Mouse (Mus musculus): Measurements from ENCODE around the gene Rnpep. TPM values are rescaled to one million over a fixed set of nuclear protein-coding genes. Genes with fewer than 3 reads are reported as not detected.
"Not testable (repeated sequence)": the region's sequence is repeated elsewhere in the genome, so short reads cannot be mapped to it uniquely, and the experiment has no call there.

Rnpep gene
- polyA plus RNA-seq, 1 experiment from 2014 or later = 94.1 TPM

DNA sequence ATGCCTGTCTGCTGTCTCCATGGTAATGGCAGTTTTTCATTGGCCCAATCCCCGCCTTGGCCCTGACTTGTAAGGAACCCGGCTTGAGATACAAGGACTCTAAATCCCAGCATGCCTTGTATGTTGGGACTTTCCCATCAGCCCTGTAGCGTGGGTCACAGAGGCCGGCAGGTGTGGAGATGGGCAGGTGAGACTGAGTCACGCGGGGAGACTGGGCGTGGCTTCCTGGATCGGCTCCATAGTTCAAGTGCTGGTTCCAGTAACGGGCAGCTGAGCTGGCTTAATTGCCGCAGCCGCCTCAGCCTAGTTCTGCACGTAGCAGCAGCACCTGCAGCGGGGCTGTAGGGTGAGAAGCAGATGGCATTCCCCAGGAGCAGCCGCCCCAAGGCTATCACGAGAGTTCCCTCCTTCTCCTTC is 35.4 kb downstream of the Rnpep start:
- ATAC-seq = peak; percentile 97
- peak overlapping the region; percentile 61 for H3K4me2 ChIP-seq (ENCODE audit: low read length)
- H3K9ac ChIP-seq (ENCODE audit: low read depth, low read length) = peak overlapping the region; percentile 65
- H3K4me1 ChIP-seq (ENCODE audit: control insufficient read depth, insufficient read depth, low read depth, low read length) = peaks cover 2% of the 10 kb centered on the region; the same call in 1 of the 2 replicates
- H3K27me3 ChIP-seq (replicated peaks; ENCODE audit: control insufficient read depth, insufficient read depth, low read length) = no peaks in the 10 kb centered on the region
- H3K9me3 ChIP-seq (ENCODE audit: control insufficient read depth, low read length) = no peaks in the 10 kb centered on the region
- H3K27ac ChIP-seq (ENCODE audit: low read depth, low read length) = peak overlapping the region; percentile 60; the same call in 1 of the 2 replicates
- 5% methylated on average over 15 of the region's 15 CpGs for WGBS
- peak overlapping the region; percentile 41 for H3K4me3 ChIP-seq (ENCODE audit: low read length)
- no peaks in the 10 kb centered on the region for H3K36me3 ChIP-seq (ENCODE audit: control insufficient read depth, insufficient read depth, low read length)

DNA sequence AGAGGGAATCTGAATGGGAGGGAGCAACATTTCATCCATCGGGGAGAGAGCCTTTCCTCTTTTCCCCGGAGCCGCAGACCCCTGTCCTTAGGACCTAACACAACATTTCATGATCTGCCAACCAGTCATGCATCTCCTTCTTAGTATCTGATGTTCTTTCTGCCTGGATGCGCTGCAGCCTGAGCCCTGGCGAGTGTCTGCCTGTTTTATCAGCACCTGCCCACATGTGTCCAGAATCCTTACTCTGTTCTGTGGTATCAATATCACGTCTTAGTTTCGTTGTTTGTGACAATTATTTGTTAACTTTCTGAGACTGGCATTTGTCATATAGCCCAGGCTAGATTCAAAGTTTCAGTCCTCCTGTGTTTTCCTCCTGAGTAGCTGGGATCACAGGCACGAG is 39.9 kb downstream of the Rnpep start:
- H3K4me3 ChIP-seq (ENCODE audit: low read length) = no peak overlapping the region
- no peak for ATAC-seq
- WGBS = 84% methylated on average over 8 of the region's 8 CpGs

DNA sequence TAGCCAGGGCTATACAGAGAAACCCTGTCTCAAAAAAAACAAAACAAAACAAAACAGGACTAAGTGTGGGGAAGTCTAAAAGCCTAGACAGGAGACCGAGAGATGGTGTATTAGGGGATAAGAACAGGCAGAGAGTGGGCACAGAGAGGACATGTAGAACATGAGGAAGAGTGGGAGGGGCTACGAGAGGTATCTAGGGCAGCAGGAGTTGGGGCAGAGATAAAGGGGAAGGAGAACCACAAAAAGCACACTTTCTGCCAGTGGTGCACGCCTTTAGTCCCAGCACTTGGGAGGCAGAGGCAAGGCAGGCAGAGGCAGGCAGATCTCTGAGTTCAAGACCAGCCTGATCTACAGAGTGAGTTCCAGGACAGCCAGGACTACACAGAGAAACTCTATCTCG is 43.7 kb downstream of the Rnpep start:
- not testable (repeated sequence) for H3K4me2 ChIP-seq (ENCODE audit: low read length); H3K4me3 ChIP-seq (ENCODE audit: low read length); H3K27me3 ChIP-seq (replicated peaks; ENCODE audit: control insufficient read depth, insufficient read depth, low read length); ATAC-seq; H3K27ac ChIP-seq (ENCODE audit: low read depth, low read length); H3K4me1 ChIP-seq (ENCODE audit: control insufficient read depth, insufficient read depth, low read depth, low read length); H3K9ac ChIP-seq (ENCODE audit: low read depth, low read length); H3K36me3 ChIP-seq (ENCODE audit: control insufficient read depth, insufficient read depth, low read length); H3K9me3 ChIP-seq (ENCODE audit: control insufficient read depth, low read length)
- WGBS = 90% methylated on average over 4 of the region's 4 CpGs

More for the DNA sequence above, 39.9 kb downstream of the Rnpep start:
- H3K9me3 ChIP-seq (ENCODE audit: control insufficient read depth, low read length) = no peaks in the 10 kb centered on the region
- peaks cover 2% of the 10 kb centered on the region; the same call in 1 of the 2 replicates for H3K4me1 ChIP-seq (ENCODE audit: control insufficient read depth, insufficient read depth, low read depth, low read length)
- no peaks in the 10 kb centered on the region for H3K36me3 ChIP-seq (ENCODE audit: control insufficient read depth, insufficient read depth, low read length)
- no peak overlapping the region for H3K4me2 ChIP-seq (ENCODE audit: low read length)
- no peaks in the 10 kb centered on the region for H3K27me3 ChIP-seq (replicated peaks; ENCODE audit: control insufficient read depth, insufficient read depth, low read length)
- H3K9ac ChIP-seq (ENCODE audit: low read depth, low read length) = no peak overlapping the region
- H3K27ac ChIP-seq (ENCODE audit: low read depth, low read length) = no peak overlapping the region

DNA sequence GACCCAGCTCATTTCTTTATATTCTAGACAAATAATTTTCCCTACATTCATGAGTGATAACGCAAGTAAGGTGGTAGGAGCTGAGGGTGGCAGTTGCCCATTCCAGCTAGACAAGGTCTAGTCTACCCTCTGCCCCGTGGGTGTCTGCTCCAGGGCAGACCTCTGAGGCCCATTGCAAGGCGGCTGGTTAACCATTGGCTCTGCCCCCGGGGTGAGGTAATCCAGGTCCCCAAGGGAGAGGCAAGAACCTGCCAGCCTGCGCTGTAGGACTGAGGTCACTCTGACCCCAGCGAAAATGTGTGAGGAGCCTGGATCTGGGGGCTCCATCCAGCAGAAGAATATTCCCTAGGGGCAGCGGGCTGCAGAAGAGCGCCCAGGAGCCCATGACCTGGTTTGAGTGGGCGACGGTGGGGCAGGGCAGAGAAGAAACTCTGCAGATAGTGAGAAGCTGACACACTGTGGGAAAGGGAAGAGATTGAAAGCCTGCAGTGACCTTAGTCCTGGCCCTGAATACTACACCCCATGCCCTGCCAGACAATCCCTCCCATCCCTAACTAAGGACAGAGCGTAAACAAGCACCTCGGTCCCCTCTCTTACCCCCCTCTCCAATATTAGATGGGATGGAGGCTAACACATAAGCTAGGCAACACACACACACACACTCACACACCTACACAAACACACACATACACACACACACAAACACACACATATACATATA is 46.6 kb downstream of the Rnpep start:
- no peaks in the 10 kb centered on the region for H3K9me3 ChIP-seq (ENCODE audit: control insufficient read depth, low read length)
- ATAC-seq = no peak

DNA sequence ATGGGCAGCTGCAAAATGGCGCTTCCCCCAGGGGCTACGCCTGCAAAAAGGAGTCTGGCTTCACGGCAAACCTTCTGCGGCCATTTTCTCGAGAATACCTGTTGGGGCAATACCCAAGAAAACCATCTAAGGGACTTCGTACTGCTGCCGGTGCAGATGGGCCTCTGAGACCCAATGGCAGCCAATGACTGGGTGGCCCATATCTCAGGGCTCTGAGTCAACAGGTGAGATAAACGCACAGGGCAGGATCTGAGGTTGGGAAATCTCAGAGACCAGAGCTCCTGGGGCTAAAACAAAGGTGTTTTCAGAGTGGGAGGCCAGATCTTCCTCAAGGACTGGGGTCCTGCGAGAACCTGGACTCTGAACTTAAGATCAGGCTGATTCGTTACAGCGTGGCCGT is 49.1 kb downstream of the Rnpep start:
- 92% methylated on average over 12 of the region's 12 CpGs for WGBS
- H3K4me2 ChIP-seq (ENCODE audit: low read length) = no peak overlapping the region
- H3K9me3 ChIP-seq (ENCODE audit: control insufficient read depth, low read length) = no peaks in the 10 kb centered on the region
- no peak for ATAC-seq
- H3K4me3 ChIP-seq (ENCODE audit: low read length) = no peak overlapping the region
- H3K4me1 ChIP-seq (ENCODE audit: control insufficient read depth, insufficient read depth, low read depth, low read length) = no peaks in the 10 kb centered on the region
- H3K36me3 ChIP-seq (ENCODE audit: control insufficient read depth, insufficient read depth, low read length) = no peaks in the 10 kb centered on the region
- H3K9ac ChIP-seq (ENCODE audit: low read depth, low read length) = no peak overlapping the region
- no peaks in the 10 kb centered on the region for H3K27me3 ChIP-seq (replicated peaks; ENCODE audit: control insufficient read depth, insufficient read depth, low read length)
- no peak overlapping the region for H3K27ac ChIP-seq (ENCODE audit: low read depth, low read length)

More for the DNA sequence above, 46.6 kb downstream of the Rnpep start:
- 71% methylated on average over 12 of the region's 12 CpGs for WGBS
- Histone ChIP-seq H3K27me3 (replicated peaks; ENCODE audit: control insufficient read depth, insufficient read depth, low read length) (no peaks in the 10 kb centered on the region), H3K36me3 (ENCODE audit: control insufficient read depth, insufficient read depth, low read length) (no peaks in the 10 kb centered on the region), H3K27ac (ENCODE audit: low read depth, low read length) (no peak overlapping the region), H3K4me2 (ENCODE audit: low read length) (no peak overlapping the region), H3K4me1 (ENCODE audit: control insufficient read depth, insufficient read depth, low read depth, low read length) (no peaks in the 10 kb centered on the region), H3K4me3 (ENCODE audit: low read length) (no peak overlapping the region), H3K9ac (ENCODE audit: low read depth, low read length) (no peak overlapping the region)

DNA sequence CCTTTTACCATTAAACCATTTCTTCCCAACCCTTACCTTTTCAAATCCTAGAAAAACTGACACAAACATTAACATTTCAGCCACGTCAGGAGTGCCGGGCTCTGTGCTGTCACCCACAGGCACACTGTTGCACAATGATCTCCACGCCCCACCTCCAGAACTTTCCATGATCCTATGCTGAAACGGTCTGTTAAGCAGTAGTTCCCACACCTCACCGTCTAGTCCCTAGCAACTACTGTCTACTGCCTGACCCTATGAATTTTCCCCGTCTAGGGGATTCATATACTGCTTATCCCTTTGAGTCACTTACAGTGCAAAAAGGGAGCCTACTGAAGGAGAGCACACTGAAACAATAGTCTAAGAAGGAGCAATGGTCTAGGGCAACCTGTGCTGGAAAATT is 49.9 kb downstream of the Rnpep start:
- no peaks in the 10 kb centered on the region for H3K4me1 ChIP-seq (ENCODE audit: control insufficient read depth, insufficient read depth, low read depth, low read length)
- no peak overlapping the region for H3K4me2 ChIP-seq (ENCODE audit: low read length)
- H3K27ac ChIP-seq (ENCODE audit: low read depth, low read length) = no peak overlapping the region
- H3K36me3 ChIP-seq (ENCODE audit: control insufficient read depth, insufficient read depth, low read length) = no peaks in the 10 kb centered on the region
- no peak overlapping the region for H3K9ac ChIP-seq (ENCODE audit: low read depth, low read length)
- 89% methylated on average over 6 of the region's 6 CpGs for WGBS
- no peaks in the 10 kb centered on the region for H3K9me3 ChIP-seq (ENCODE audit: control insufficient read depth, low read length)
- H3K27me3 ChIP-seq (replicated peaks; ENCODE audit: control insufficient read depth, insufficient read depth, low read length) = no peaks in the 10 kb centered on the region
- no peak for ATAC-seq
- H3K4me3 ChIP-seq (ENCODE audit: low read length) = no peak overlapping the region

DNA sequence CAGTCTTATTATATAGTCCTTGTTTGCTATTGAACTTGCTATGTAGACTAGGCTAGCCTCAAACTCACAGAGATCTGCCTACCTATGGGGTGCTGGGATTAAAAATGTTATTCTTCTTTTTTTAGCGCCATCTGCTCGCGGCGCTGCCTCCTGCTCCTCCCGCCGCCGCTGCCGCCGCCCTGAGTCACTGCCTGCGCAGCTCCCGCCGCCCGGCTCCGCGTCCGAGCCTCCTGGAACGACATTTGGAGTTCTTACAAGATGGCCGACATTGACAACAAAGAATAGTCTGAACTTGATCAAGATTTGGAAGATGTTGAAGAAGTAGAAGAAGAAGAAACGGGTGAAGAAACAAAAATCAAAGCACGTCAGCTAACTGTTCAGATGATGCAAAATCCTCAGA is 52.0 kb downstream of the Rnpep start:
- not testable (repeated sequence) for H3K9me3 ChIP-seq (ENCODE audit: control insufficient read depth, low read length); H3K27me3 ChIP-seq (replicated peaks; ENCODE audit: control insufficient read depth, insufficient read depth, low read length); H3K4me1 ChIP-seq (ENCODE audit: control insufficient read depth, insufficient read depth, low read depth, low read length); H3K4me3 ChIP-seq (ENCODE audit: low read length); H3K36me3 ChIP-seq (ENCODE audit: control insufficient read depth, insufficient read depth, low read length); H3K4me2 ChIP-seq (ENCODE audit: low read length); H3K27ac ChIP-seq (ENCODE audit: low read depth, low read length); ATAC-seq; H3K9ac ChIP-seq (ENCODE audit: low read depth, low read length)
- 80% methylated on average over 20 of the region's 20 CpGs for WGBS

DNA sequence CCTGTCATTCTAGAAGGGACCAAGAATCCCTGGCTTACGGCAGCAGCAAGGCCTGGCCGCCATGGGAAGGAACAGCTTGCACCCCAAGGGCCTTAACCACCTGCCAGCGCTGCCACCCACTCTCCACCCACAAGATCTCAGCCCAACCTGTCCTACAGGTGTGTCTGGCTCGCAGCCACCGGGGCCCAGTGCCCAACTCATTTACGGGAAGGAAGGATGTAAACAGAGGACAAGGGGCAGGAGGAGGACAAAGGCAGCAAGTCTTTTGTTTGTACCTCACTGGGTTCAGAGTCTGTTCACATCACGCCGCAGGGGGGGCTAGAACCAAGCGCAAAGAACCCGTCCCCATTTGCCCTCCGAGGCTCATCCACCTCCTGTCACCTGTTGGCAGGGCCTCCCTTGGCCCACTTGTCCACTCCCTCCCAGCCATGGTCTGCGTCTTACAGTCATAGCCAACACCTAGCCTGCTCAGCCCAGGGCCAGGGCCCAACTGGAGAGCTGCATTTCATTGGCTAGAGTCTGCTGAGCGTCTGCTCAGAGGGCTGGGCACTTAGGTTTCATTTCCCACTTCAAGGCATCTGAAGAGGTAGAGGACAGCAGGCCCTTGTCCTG is 56.4 kb downstream of the Rnpep start:
- Histone ChIP-seq H3K4me2 (ENCODE audit: low read length) (no peak overlapping the region), H3K27me3 (replicated peaks; ENCODE audit: control insufficient read depth, insufficient read depth, low read length) (no peaks in the 10 kb centered on the region), H3K4me3 (ENCODE audit: low read length) (no peak overlapping the region), H3K9me3 (ENCODE audit: control insufficient read depth, low read length) (no peaks in the 10 kb centered on the region), H3K36me3 (ENCODE audit: control insufficient read depth, insufficient read depth, low read length) (no peaks in the 10 kb centered on the region), H3K27ac (ENCODE audit: low read depth, low read length) (no peak overlapping the region), H3K9ac (ENCODE audit: low read depth, low read length) (no peak overlapping the region), H3K4me1 (ENCODE audit: control insufficient read depth, insufficient read depth, low read depth, low read length) (no peaks in the 10 kb centered on the region)
- ATAC-seq = no peak
- 85% methylated on average over 13 of the region's 13 CpGs for WGBS

DNA sequence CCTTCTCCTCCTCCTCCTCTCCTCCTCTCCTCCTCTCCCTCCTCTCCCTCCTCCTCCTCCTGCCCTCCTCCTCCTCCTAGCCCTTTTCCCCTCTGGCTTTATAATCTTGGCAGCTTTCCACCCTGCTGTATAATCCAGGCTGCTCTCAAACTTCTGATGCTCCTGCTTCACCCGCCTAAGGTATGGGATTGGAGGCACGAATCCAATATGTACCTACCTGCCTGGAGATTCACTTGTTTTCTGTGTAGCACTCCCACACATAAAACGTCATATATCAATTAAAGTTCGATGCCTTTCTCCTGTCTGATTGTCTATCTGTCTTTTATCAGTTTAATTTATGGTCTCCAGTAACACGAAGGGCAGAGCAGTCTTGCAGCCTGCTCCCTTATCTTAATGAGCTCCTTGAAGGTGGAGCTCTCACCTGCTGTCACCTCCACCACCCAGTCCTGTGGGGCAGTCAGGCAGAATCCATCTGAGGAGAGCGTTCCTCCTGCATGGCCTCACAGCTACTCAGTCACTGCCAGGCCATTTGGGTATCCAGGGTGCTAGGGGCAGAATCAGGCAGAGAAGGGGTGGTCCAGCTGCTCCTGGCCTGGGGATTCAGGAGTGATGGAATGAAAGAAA is 58.8 kb downstream of the Rnpep start:
- no peak overlapping the region for H3K4me3 ChIP-seq (ENCODE audit: low read length)
- no peaks in the 10 kb centered on the region for H3K4me1 ChIP-seq (ENCODE audit: control insufficient read depth, insufficient read depth, low read depth, low read length)
- no peaks in the 10 kb centered on the region for H3K27me3 ChIP-seq (replicated peaks; ENCODE audit: control insufficient read depth, insufficient read depth, low read length)
- H3K36me3 ChIP-seq (ENCODE audit: control insufficient read depth, insufficient read depth, low read length) = no peaks in the 10 kb centered on the region
- H3K4me2 ChIP-seq (ENCODE audit: low read length) = no peak overlapping the region
- no peak for ATAC-seq
- 58% methylated on average over 6 of the region's 6 CpGs for WGBS
- H3K9me3 ChIP-seq (ENCODE audit: control insufficient read depth, low read length) = no peaks in the 10 kb centered on the region
- H3K27ac ChIP-seq (ENCODE audit: low read depth, low read length) = no peak overlapping the region
- H3K9ac ChIP-seq (ENCODE audit: low read depth, low read length) = no peak overlapping the region
